Mouse (Mus musculus) heart, embryonic 14.5 days (tissue): ENCODE data around the gene Adgrg5. TPM values are rescaled to one million over a fixed set of nuclear protein-coding genes. Genes with fewer than 3 reads are reported as not detected.

Experiments
- ATAC-seq: fragments of 200-750 bp; cut with Nextera tagmentation; 2 replicates; pipeline ENCODE4 v1.8.0; 2017; ENCODE audit warnings: low read depth, moderate TSS enrichment; ENCODE audit not compliant: insufficient number of reproducible peaks, insufficient read depth, low FRiP score
- H3K27ac ChIP-seq, 2 experiments: fragments of 200-500 bp in 1 of 2; fragments of 300-500 bp in 1 of 2; sonication (generic) in 1 of 2; replicated peaks in 1 of 2; 2 replicates each; pipeline ENCODE4 v1.5.1; 2012 to 2014; ENCODE audit warnings: low read depth in 2 of 2, low read length in 2 of 2, control low read depth in 1 of 2, mild to moderate bottlenecking in 1 of 2, mixed read lengths in 1 of 2; ENCODE audit not compliant: control insufficient read depth in 1 of 2, insufficient read depth in 1 of 2
- H3K27me3 ChIP-seq: fragments of 300-500 bp; sonication (generic); 2 replicates; pipeline ENCODE4 v1.6.1; 2014; ENCODE audit warnings: mild to moderate bottlenecking, low read length, control low read depth; ENCODE audit not compliant: control insufficient read depth, insufficient read depth
- H3K36me3 ChIP-seq: fragments of 300-500 bp; sonication (generic); 2 replicates; pipeline ENCODE4 v1.6.1; 2014; ENCODE audit warnings: mild to moderate bottlenecking, control low read depth, low read length, mixed read lengths; ENCODE audit not compliant: control insufficient read depth, insufficient read depth
- H3K4me1 ChIP-seq, 2 experiments: fragments of 200-500 bp in 1 of 2; fragments of 300-500 bp in 1 of 2; sonication (generic) in 1 of 2; 2 replicates each; pipeline ENCODE4 v1.6.1; 2012 to 2014; ENCODE audit warnings: low read length in 2 of 2, control low read depth in 1 of 2, mixed read lengths in 1 of 2; ENCODE audit not compliant: control insufficient read depth in 2 of 2, insufficient read depth in 2 of 2
- H3K4me2 ChIP-seq: fragments of 300-500 bp; sonication (generic); 2 replicates; pipeline ENCODE4 v1.6.1; 2014; ENCODE audit warnings: mild to moderate bottlenecking, low read length
- H3K4me3 ChIP-seq, 2 experiments: fragments of 200-500 bp in 1 of 2; fragments of 300-500 bp in 1 of 2; sonication (generic) in 1 of 2; 2 replicates each; pipeline ENCODE4 v1.5.1; 2012 to 2014; ENCODE audit warnings: low read length in 2 of 2, mild to moderate bottlenecking in 2 of 2, control low read depth in 1 of 2, low read depth in 1 of 2, moderate library complexity in 1 of 2; ENCODE audit not compliant: control insufficient read depth in 1 of 2, insufficient read depth in 1 of 2
- H3K9ac ChIP-seq: fragments of 300-500 bp; sonication (generic); 2 replicates; pipeline ENCODE4 v1.6.1; 2014; ENCODE audit warnings: mild to moderate bottlenecking, low read length
- H3K9me3 ChIP-seq: fragments of 300-500 bp; sonication (generic); 2 replicates; pipeline ENCODE4 v1.6.1; 2016; ENCODE audit warnings: low read length, control low read depth; ENCODE audit not compliant: control insufficient read depth
- WGBS: fragments of 180-500 bp; shearing (Covaris S2); extraction: QIAGEN DNeasy Blood & Tissue Kit; methylation state at CpG from one replicate; pipeline ENCODE4 v1.1.7; 2014; 5-methylcytosine and 5-hydroxymethylcytosine counted together
- polyA plus RNA-seq: library from polyadenylated mRNA; unstranded; fragments of >200 nt; fragmentation: Nextera tagmentation; extraction: Ambion mirVana; gene quantifications from 2 replicates; pipeline ENCODE4 v1.2.1, GENCODE M21; 2014

Adgrg5 gene
- polyA plus RNA-seq, 1 experiment from 2014 or later: 0.07 TPM

GRCm38 (mm10) chr8:94888383-94889036 is 35.0 kb upstream of the Adgrg5 start:
- 30% methylated on average over 14 of the region's 14 CpGs for WGBS
- Histone ChIP-seq H3K4me2 (peak overlapping the region; percentile 41), H3K27ac (no peak overlapping the region), H3K4me3 (no peak overlapping the region), H3K36me3 (no peaks in the 10 kb centered on the region), H3K27me3 (no peaks in the 10 kb centered on the region), H3K4me1 (peaks cover 9% of the 10 kb centered on the region in 2 experiments; a peak in 3 of 4 replicates), H3K9me3 (no peaks in the 10 kb centered on the region), H3K9ac (no peak overlapping the region)
- ATAC-seq: no peak

GRCm38 (mm10) chr8:94892917-94893316 is 30.6 kb upstream of the Adgrg5 start:
- H3K9ac ChIP-seq: no peak overlapping the region
- WGBS: 24% methylated on average over 2 of the region's 2 CpGs
- H3K4me1 ChIP-seq: peaks cover 9% of the 10 kb centered on the region in 2 experiments; a peak in 3 of 4 replicates
- H3K27ac ChIP-seq: peak overlapping the region; percentile 25 to 41; a peak in 3 of 4 replicates
- no peaks in the 10 kb centered on the region for H3K9me3 ChIP-seq
- H3K27me3 ChIP-seq: no peaks in the 10 kb centered on the region
- H3K4me3 ChIP-seq: no peak overlapping the region
- ATAC-seq: peak; percentile 52; the same call in 1 of the 2 replicates
- no peaks in the 10 kb centered on the region for H3K36me3 ChIP-seq
- no peak overlapping the region for H3K4me2 ChIP-seq

- H3K9ac ChIP-seq: peak overlapping the region; percentile 54; the same call in 1 of the 2 replicates
- 9% methylated on average over 11 of the region's 11 CpGs for WGBS
- H3K4me2 ChIP-seq: peak overlapping the region; percentile 56
- H3K4me3 ChIP-seq: peak overlapping the region in 1 of 2 experiments; percentile 4; a peak in 1 of 4 replicates
- no peaks in the 10 kb centered on the region for H3K27me3 ChIP-seq
- H3K27ac ChIP-seq: peak overlapping the region in 1 of 2 experiments; percentile 39; a peak in 2 of 4 replicates
- H3K9me3 ChIP-seq: no peaks in the 10 kb centered on the region
- peaks cover 29 to 32% of the 10 kb centered on the region in 2 experiments for H3K4me1 ChIP-seq
- peaks cover 26% of the 10 kb centered on the region for H3K36me3 ChIP-seq
- ATAC-seq: no peak
Measured at GRCm38 (mm10) chr8:94899262-94899661, 24.2 kb upstream of the Adgrg5 start.

DNA sequence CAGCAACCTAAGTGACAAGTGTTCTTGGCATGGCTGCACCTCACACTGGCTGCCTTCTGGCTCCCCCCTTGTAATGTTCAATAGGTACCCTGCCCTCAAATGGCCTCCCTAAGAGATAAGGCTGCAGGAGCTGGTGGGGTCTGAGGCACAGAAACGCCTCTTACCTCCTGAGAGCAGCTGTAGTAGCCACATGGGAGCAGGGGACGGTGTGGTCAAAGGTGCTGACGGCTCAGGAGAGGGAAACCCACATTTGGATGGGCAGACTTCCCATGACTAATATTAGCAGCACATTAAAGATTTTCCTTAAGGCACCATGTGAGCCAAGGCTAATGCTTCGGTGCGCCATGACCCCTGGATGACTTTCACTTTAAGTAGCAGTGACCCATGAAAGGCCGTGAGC is 22.9 kb upstream of the Adgrg5 start:
- Histone ChIP-seq H3K4me3 (no peak overlapping the region), H3K27ac (peak overlapping the region; percentile 68 to 86), H3K27me3 (no peaks in the 10 kb centered on the region), H3K9ac (peak overlapping the region; percentile 32; the same call in 1 of the 2 replicates), H3K9me3 (no peaks in the 10 kb centered on the region), H3K4me1 (peaks cover 41 to 45% of the 10 kb centered on the region in 2 experiments), H3K36me3 (peaks cover 35% of the 10 kb centered on the region), H3K4me2 (peak overlapping the region; percentile 27)
- WGBS: 0% methylated on average over 6 of the region's 6 CpGs
- ATAC-seq: peak; percentile 49

GRCm38 (mm10) chr8:94901031-94901430 is 22.5 kb upstream of the Adgrg5 start:
- peak overlapping the region; percentile 68 to 85 for H3K27ac ChIP-seq
- H3K36me3 ChIP-seq: peaks cover 39% of the 10 kb centered on the region
- no peaks in the 10 kb centered on the region for H3K9me3 ChIP-seq
- H3K4me1 ChIP-seq: peaks cover 41 to 46% of the 10 kb centered on the region in 2 experiments
- H3K4me3 ChIP-seq: no peak overlapping the region
- H3K27me3 ChIP-seq: no peaks in the 10 kb centered on the region
- WGBS: 9% methylated on average over 5 of the region's 5 CpGs
- peak overlapping the region; percentile 32; the same call in 1 of the 2 replicates for H3K9ac ChIP-seq
- ATAC-seq: peak; percentile 60
- peak overlapping the region; percentile 27 for H3K4me2 ChIP-seq

GRCm38 (mm10) chr8:94903709-94904108 is 19.8 kb upstream of the Adgrg5 start:
- ATAC-seq: no peak
- Histone ChIP-seq H3K9me3 (no peaks in the 10 kb centered on the region), H3K4me2 (no peak overlapping the region), H3K9ac (no peak overlapping the region), H3K36me3 (peaks cover 65% of the 10 kb centered on the region), H3K4me1 (peaks cover 41 to 49% of the 10 kb centered on the region in 2 experiments), H3K27me3 (no peaks in the 10 kb centered on the region), H3K4me3 (no peak overlapping the region), H3K27ac (no peak overlapping the region)
- 69% methylated on average over 12 of the region's 12 CpGs for WGBS

DNA sequence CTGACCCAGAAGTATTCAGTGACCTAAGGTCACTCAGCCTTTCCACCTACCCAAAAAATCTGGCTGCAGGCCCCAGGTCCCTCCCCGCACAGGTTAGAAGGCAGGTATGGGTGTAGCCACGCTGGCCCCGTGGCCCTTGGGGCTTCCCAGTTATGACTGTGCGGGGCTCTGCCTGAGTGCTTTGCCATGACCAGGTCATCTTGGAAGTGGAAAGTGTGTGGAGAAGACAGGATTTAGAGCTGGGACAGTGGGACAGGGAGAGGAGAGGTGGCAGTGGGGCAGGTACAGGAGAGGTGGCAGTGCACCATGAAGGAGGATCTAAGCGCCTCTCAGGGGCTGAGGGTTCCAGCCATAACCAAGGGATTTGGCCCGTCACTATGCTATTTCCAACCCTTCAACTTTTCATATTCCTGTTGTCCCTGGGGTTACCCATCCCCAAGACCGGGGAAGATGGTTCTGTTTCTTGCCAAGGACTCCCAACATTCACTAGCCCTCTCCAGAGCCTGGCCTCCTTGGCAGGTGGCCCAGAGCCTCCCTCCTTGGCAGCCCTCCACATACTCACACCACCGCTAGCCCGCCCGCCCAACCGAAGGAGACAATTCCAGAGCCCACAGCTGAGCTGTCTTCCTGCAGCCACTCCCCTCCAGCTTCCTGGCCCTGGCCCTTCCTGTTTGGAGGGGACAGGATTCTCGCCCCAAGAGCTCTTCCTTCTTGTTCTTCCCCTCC is 18.9 kb upstream of the Adgrg5 start:
- ATAC-seq: no peak
- Histone ChIP-seq H3K36me3 (peaks cover 72% of the 10 kb centered on the region), H3K4me3 (no peak overlapping the region), H3K4me2 (no peak overlapping the region), H3K27ac (peak overlapping the region; percentile 69 to 73), H3K9me3 (no peaks in the 10 kb centered on the region), H3K4me1 (peaks cover 33 to 41% of the 10 kb centered on the region in 2 experiments), H3K27me3 (no peaks in the 10 kb centered on the region), H3K9ac (peak overlapping the region; percentile 21; the same call in 1 of the 2 replicates)
- 46% methylated on average over 12 of the region's 12 CpGs for WGBS
